Mouse (Mus musculus) lung, embryonic 16.5 days (tissue): ENCODE measurements at regions not wholly inside any gene's neighbourhood (a gene's known extent, or its start where the extent isn't known, plus 50 kb on each side); places are given as distances from the start of the nearest gene placed in this dataset.

ENCODE experiments used
- ATAC-seq: fragments of 200-750 bp; cut with Nextera tagmentation; 2 replicates; pipeline ENCODE4 v1.8.0; 2017; ENCODE audit warnings: low read depth, mild to moderate bottlenecking, moderate library complexity
- H3K27ac ChIP-seq: fragments of 300-500 bp; sonication (generic); 2 replicates; pipeline ENCODE4 v1.5.1; 2014; ENCODE audit warnings: mild to moderate bottlenecking, control low read depth, low read length
- H3K27me3 ChIP-seq: fragments of 300-500 bp; sonication (generic); 2 replicates; pipeline ENCODE4 v1.6.1; 2014; ENCODE audit warnings: low read depth, low read length, mixed read lengths; ENCODE audit not compliant: control insufficient read depth, insufficient read depth
- H3K36me3 ChIP-seq: fragments of 300-500 bp; sonication (generic); 2 replicates; pipeline ENCODE4 v1.6.1; 2014; ENCODE audit warnings: low read length; ENCODE audit not compliant: control insufficient read depth, insufficient read depth
- H3K4me1 ChIP-seq: fragments of 300-500 bp; sonication (generic); replicated peaks from 2 replicates; pipeline ENCODE4 v1.6.1; 2014; ENCODE audit warnings: low read length, mixed read lengths; ENCODE audit not compliant: control insufficient read depth, insufficient read depth
- H3K4me2 ChIP-seq: fragments of 300-500 bp; sonication (generic); 2 replicates; pipeline ENCODE4 v1.6.1; 2014; ENCODE audit warnings: low read depth, low read length, control low read depth
- H3K4me3 ChIP-seq: fragments of 300-500 bp; sonication (generic); 2 replicates; pipeline ENCODE4 v1.5.1; 2014; ENCODE audit warnings: mild to moderate bottlenecking, low read length, control low read depth
- H3K9ac ChIP-seq: fragments of 300-500 bp; sonication (generic); 2 replicates; pipeline ENCODE4 v1.6.1; 2014; ENCODE audit warnings: low read length, control low read depth
- H3K9me3 ChIP-seq: fragments of 300-500 bp; sonication (generic); 2 replicates; pipeline ENCODE4 v1.6.1; 2016; ENCODE audit warnings: low read length; ENCODE audit not compliant: control insufficient read depth
- WGBS: fragments of 180-500 bp; shearing (Covaris S2); extraction: QIAGEN DNeasy Blood & Tissue Kit; methylation state at CpG from one replicate; pipeline ENCODE4 v1.1.7; 2014; 5-methylcytosine and 5-hydroxymethylcytosine counted together

GRCm38 (mm10) chr8:26503918-26504317 lies 384.6 kb downstream of the Gm45692 start:
- 27% methylated on average over 4 of the region's 4 CpGs for WGBS
- Histone ChIP-seq H3K9me3 (no peaks in the 10 kb centered on the region), H3K4me2 (no peak overlapping the region), H3K9ac (no peak overlapping the region), H3K4me3 (no peak overlapping the region), H3K36me3 (no peaks in the 10 kb centered on the region), H3K4me1 (no peaks in the 10 kb centered on the region), H3K27me3 (peaks cover 3% of the 10 kb centered on the region; the same call in 1 of the 2 replicates), H3K27ac (no peak overlapping the region)
- ATAC-seq = no peak

- Histone ChIP-seq H3K4me3 (no peak overlapping the region), H3K36me3 (no peaks in the 10 kb centered on the region), H3K9ac (no peak overlapping the region), H3K27me3 (peaks cover 3% of the 10 kb centered on the region; the same call in 1 of the 2 replicates), H3K9me3 (no peaks in the 10 kb centered on the region), H3K4me2 (no peak overlapping the region), H3K27ac (no peak overlapping the region), H3K4me1 (no peaks in the 10 kb centered on the region)
- whole genome bisulfite sequencing = 25% methylated on average over 16 of the region's 16 CpGs
- no peak for ATAC-seq
These were observed 385.1 kb downstream of the Gm45692 start for GRCm38 (mm10) chr8:26504319-26505035.

- peaks cover 3% of the 10 kb centered on the region; the same call in 1 of the 2 replicates for H3K27me3 ChIP-seq
- H3K9ac ChIP-seq = no peak overlapping the region
- no peaks in the 10 kb centered on the region for H3K9me3 ChIP-seq
- H3K4me3 ChIP-seq = no peak overlapping the region
- H3K36me3 ChIP-seq = no peaks in the 10 kb centered on the region
- no peak for ATAC-seq
- WGBS = 19% methylated on average over 12 of the region's 12 CpGs
- no peaks in the 10 kb centered on the region for H3K4me1 ChIP-seq
- H3K4me2 ChIP-seq = no peak overlapping the region
- H3K27ac ChIP-seq = no peak overlapping the region
These were observed 388.3 kb downstream of the Gm45692 start for GRCm38 (mm10) chr8:26507611-26508070.

GRCm38 (mm10) chr8:26509254-26509653 lies 389.9 kb downstream of the Gm45692 start:
- no peak overlapping the region for H3K27ac ChIP-seq
- no peak overlapping the region for H3K9ac ChIP-seq
- H3K36me3 ChIP-seq = no peaks in the 10 kb centered on the region
- no peak overlapping the region for H3K4me2 ChIP-seq
- ATAC-seq = no peak
- H3K9me3 ChIP-seq = no peaks in the 10 kb centered on the region
- 60% methylated on average over 3 of the region's 3 CpGs for WGBS
- peaks cover 3% of the 10 kb centered on the region; the same call in 1 of the 2 replicates for H3K27me3 ChIP-seq
- H3K4me3 ChIP-seq = no peak overlapping the region
- no peaks in the 10 kb centered on the region for H3K4me1 ChIP-seq

- no peaks in the 10 kb centered on the region for H3K9me3 ChIP-seq
- WGBS = 80% methylated on average over 7 of the region's 7 CpGs
- no peak for ATAC-seq
These were observed 393.7 kb downstream of the Gm45692 start for GRCm38 (mm10) chr8:26513001-26513400.

GRCm38 (mm10) chr8:26524237-26524636 lies 404.9 kb downstream of the Gm45692 start:
- H3K4me1 ChIP-seq = no peaks in the 10 kb centered on the region
- no peak for ATAC-seq
- no peak overlapping the region for H3K4me3 ChIP-seq
- H3K9me3 ChIP-seq = no peaks in the 10 kb centered on the region
- WGBS = 95% methylated on average over 2 of the region's 2 CpGs
- H3K27ac ChIP-seq = no peak overlapping the region
- H3K9ac ChIP-seq = no peak overlapping the region
- H3K4me2 ChIP-seq = no peak overlapping the region
- H3K36me3 ChIP-seq = no peaks in the 10 kb centered on the region
- H3K27me3 ChIP-seq = no peaks in the 10 kb centered on the region

More at GRCm38 (mm10) chr8:26513001-26513400, 393.7 kb downstream of the Gm45692 start:
- no peaks in the 10 kb centered on the region for H3K4me1 ChIP-seq
- no peaks in the 10 kb centered on the region for H3K36me3 ChIP-seq
- H3K9ac ChIP-seq = no peak overlapping the region
- H3K4me2 ChIP-seq = no peak overlapping the region
- no peak overlapping the region for H3K4me3 ChIP-seq
- no peak overlapping the region for H3K27ac ChIP-seq
- H3K27me3 ChIP-seq = no peaks in the 10 kb centered on the region

GRCm38 (mm10) chr8:26526474-26527185 lies 407.3 kb downstream of the Gm45692 start:
- H3K27me3 ChIP-seq = no peaks in the 10 kb centered on the region
- ATAC-seq = no peak
- no peaks in the 10 kb centered on the region for H3K4me1 ChIP-seq
- no peak overlapping the region for H3K4me3 ChIP-seq
- no peaks in the 10 kb centered on the region for H3K36me3 ChIP-seq
- H3K9me3 ChIP-seq = no peaks in the 10 kb centered on the region
- H3K27ac ChIP-seq = no peak overlapping the region
- no peak overlapping the region for H3K4me2 ChIP-seq
- WGBS = 22% methylated on average over 10 of the region's 10 CpGs
- no peak overlapping the region for H3K9ac ChIP-seq

- H3K27ac ChIP-seq = no peak overlapping the region
- no peak for ATAC-seq
- H3K4me3 ChIP-seq = no peak overlapping the region
- H3K4me2 ChIP-seq = no peak overlapping the region
- no peaks in the 10 kb centered on the region for H3K9me3 ChIP-seq
- no peaks in the 10 kb centered on the region for H3K4me1 ChIP-seq
- WGBS = 30% methylated on average over 5 of the region's 5 CpGs
- H3K36me3 ChIP-seq = no peaks in the 10 kb centered on the region
- H3K9ac ChIP-seq = no peak overlapping the region
- no peaks in the 10 kb centered on the region for H3K27me3 ChIP-seq
These were observed 407.8 kb downstream of the Gm45692 start for GRCm38 (mm10) chr8:26527186-26527580.

- no peak overlapping the region for H3K4me3 ChIP-seq
- no peaks in the 10 kb centered on the region for H3K9me3 ChIP-seq
- H3K4me1 ChIP-seq = no peaks in the 10 kb centered on the region
- no peak for ATAC-seq
- H3K36me3 ChIP-seq = no peaks in the 10 kb centered on the region
- WGBS = 35% methylated on average over 8 of the region's 8 CpGs
- no peak overlapping the region for H3K4me2 ChIP-seq
- no peaks in the 10 kb centered on the region for H3K27me3 ChIP-seq
- no peak overlapping the region for H3K9ac ChIP-seq
- H3K27ac ChIP-seq = no peak overlapping the region
These were observed 410.6 kb downstream of the Gm45692 start for GRCm38 (mm10) chr8:26529921-26530320.
